Mouse (Mus musculus): Measurements from ENCODE around the gene Exoc6b.

DNA sequence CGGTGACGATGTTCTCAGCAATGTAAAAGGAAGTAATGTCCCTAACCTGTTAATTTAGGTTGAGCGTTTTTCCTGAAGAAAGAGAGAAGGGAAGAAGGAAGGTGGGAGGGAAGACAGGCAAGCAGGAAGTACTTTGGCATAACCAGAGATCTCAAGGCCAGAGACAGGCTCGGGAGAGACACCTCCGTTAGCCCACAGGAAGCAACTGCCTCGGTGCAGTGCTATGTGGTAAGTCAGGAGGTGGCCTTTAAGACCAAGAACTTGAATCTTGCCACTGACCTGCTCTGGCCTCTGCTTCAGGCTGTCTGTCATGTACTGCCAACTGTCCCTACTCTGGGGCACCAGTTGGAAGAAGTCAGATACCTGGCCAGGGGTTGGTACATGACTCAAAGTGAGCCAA, 500.4 kb downstream of the Exoc6b start:
- TF ChIP-seq POLR2A (IDR thresholded peaks at IDR 0.05; ENCODE audit: extremely low read depth, insufficient read depth, low read length) (no peak), CTCF (IDR thresholded peaks at IDR 0.05; ENCODE audit: extremely low read depth, insufficient read depth, low read length) (no peak)

All from cortical plate, adult 2 months (tissue).